Mouse (Mus musculus) stomach, embryonic 16.5 days (tissue): ENCODE measurements around the gene Ubxn10. TPM values are rescaled to one million over a fixed set of nuclear protein-coding genes. Genes with fewer than 3 reads are reported as not detected.

Source experiments
- ATAC-seq: fragments of 200-750 bp; cut with Nextera tagmentation; 2 replicates; pipeline ENCODE4 v1.8.0; 2017; ENCODE audit warnings: moderate number of reproducible peaks, moderate TSS enrichment; ENCODE audit not compliant: insufficient read depth, low FRiP score
- H3K27ac ChIP-seq: fragments of 300-500 bp; sonication (generic); 2 replicates; pipeline ENCODE4 v1.5.1; 2014; ENCODE audit warnings: low read length
- H3K27me3 ChIP-seq: fragments of 300-500 bp; sonication (generic); 2 replicates; pipeline ENCODE4 v1.6.1; 2014; ENCODE audit warnings: low read length, control low read depth, mixed read lengths; ENCODE audit not compliant: control insufficient read depth, insufficient read depth
- H3K36me3 ChIP-seq: fragments of 300-500 bp; sonication (generic); 2 replicates; pipeline ENCODE4 v1.6.1; 2014; ENCODE audit warnings: low read length; ENCODE audit not compliant: control insufficient read depth, insufficient read depth
- H3K4me1 ChIP-seq: fragments of 300-500 bp; sonication (generic); 2 replicates; pipeline ENCODE4 v1.6.1; 2014; ENCODE audit warnings: low read length, control low read depth, mixed read lengths; ENCODE audit not compliant: control insufficient read depth, insufficient read depth
- H3K4me2 ChIP-seq: fragments of 300-500 bp; sonication (generic); 2 replicates; pipeline ENCODE4 v1.6.1; 2014; ENCODE audit warnings: low read depth, low read length, mixed read lengths
- H3K4me3 ChIP-seq: fragments of 300-500 bp; sonication (generic); replicated peaks from 2 replicates; pipeline ENCODE4 v1.5.1; 2014; ENCODE audit warnings: mild to moderate bottlenecking, low read length
- H3K9ac ChIP-seq: fragments of 300-500 bp; sonication (generic); 2 replicates; pipeline ENCODE4 v1.6.1; 2014; ENCODE audit warnings: low read length
- H3K9me3 ChIP-seq: fragments of 300-500 bp; sonication (generic); replicated peaks from 2 replicates; pipeline ENCODE4 v1.6.1; 2016; ENCODE audit warnings: low read length, control low read depth; ENCODE audit not compliant: control insufficient read depth
- WGBS: fragments of 180-500 bp; shearing (Covaris S2); extraction: QIAGEN DNeasy Blood & Tissue Kit; methylation state at CpG from one replicate; pipeline ENCODE4 v1.1.7; 2014; 5-methylcytosine and 5-hydroxymethylcytosine counted together
- polyA plus RNA-seq: library from polyadenylated mRNA; unstranded; fragments of >200 nt; fragmentation: Nextera tagmentation; extraction: Ambion mirVana; gene quantifications from 2 replicates; pipeline ENCODE4 v1.2.1, GENCODE M21; 2015

The Ubxn10 gene
- polyA plus RNA-seq, 1 experiment from 2014 or later: 0.85 TPM

DNA sequence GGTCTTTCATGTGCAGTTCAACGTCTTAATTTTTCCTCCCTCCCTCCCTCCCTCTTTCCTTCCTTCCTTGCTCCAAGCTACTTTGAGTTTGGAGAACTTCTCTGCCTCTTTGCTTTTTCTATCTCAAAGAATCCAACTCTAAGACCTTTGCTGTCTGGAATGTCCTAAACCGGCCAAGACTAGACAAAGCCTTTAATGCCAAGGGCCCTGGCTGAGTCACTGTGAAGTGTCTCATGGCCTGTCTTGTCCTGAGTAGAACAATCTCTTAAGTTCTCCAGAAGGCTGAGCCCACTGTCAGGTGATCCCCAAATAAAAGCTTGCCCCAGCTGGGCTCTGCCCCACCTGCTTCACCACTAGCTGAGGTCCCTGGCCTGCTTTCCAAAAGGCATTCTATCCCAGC, 34.9 kb downstream of the Ubxn10 start:
- 64% methylated on average over 2 of the region's 2 CpGs for WGBS
- no peak overlapping the region for H3K27ac ChIP-seq
- no peaks in the 10 kb centered on the region for H3K9me3 ChIP-seq
- ATAC-seq: no peak
- no peak overlapping the region for H3K9ac ChIP-seq
- H3K4me3 ChIP-seq: no peak overlapping the region
- H3K27me3 ChIP-seq: no peaks in the 10 kb centered on the region
- no peaks in the 10 kb centered on the region for H3K4me1 ChIP-seq
- H3K4me2 ChIP-seq: no peak overlapping the region
- no peaks in the 10 kb centered on the region for H3K36me3 ChIP-seq

DNA sequence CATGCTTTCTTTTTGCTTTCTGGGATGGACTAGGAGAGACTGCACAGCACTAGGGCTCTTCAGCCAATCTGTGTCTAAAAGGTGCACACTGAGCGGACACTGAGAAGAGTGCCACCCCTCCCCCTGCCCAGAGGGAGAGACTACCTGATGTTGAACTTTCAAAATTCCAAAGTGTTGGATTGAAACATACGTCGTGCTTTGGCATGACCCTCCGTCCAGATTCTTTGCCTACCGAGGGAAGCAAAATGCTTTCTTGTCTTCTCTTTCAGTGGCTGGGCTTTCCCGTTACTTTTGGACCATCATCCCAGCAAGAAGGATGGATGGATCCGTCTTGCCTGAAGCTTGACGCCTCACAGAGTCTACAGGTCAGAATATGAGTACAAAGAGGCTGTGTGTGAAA, 35.9 kb downstream of the Ubxn10 start:
- H3K4me1 ChIP-seq: no peaks in the 10 kb centered on the region
- H3K4me3 ChIP-seq: no peak overlapping the region
- H3K4me2 ChIP-seq: no peak overlapping the region
- H3K36me3 ChIP-seq: no peaks in the 10 kb centered on the region
- no peak for ATAC-seq
- H3K9me3 ChIP-seq: no peaks in the 10 kb centered on the region
- 0 out of 2 replicates have a peak, but pooled peaks cover 3% of the 10 kb centered on the region for H3K27me3 ChIP-seq
- WGBS: 61% methylated on average over 8 of the region's 8 CpGs
- no peak overlapping the region for H3K9ac ChIP-seq
- no peak overlapping the region for H3K27ac ChIP-seq

DNA sequence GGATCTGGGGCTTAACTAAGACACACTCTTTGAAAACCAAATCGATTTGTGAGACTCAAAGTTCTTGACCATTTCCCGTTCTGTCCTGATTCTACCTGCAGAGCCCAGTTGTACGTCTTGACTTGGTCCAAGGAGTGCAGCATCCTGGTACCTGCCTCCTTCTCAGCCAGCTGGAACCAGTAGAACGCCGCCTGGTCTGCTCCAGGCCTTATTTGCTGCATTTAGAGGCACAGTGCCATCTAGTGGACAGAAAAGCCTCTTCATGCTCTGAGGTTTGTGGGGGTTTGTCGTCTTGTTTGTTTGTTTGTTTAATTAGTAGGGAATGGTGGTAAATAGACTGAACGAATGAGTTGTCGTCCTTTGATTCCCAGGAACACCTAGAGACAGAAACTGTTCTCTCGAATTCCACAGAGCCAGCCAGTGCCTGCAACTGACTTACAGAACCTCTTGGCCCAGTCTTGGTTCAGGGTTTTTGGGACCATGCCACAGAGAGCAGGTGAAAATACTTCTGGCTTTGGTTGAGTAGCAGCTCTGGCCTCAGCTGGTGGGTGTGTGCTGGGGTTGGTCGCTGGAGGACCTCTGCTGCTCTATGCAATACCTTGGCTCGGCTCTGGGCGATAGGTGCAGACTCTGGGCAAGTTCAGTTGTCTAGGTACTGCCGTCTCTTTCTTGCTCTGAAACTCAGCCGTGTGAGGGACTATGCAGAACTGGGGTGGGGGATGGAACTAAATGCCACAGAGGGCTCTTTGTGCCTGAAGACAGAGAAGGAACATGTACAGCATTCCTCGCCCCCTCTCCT, 36.6 kb downstream of the Ubxn10 start:
- H3K9ac ChIP-seq: no peak overlapping the region
- no peaks in the 10 kb centered on the region for H3K9me3 ChIP-seq
- H3K36me3 ChIP-seq: no peaks in the 10 kb centered on the region
- no peak overlapping the region for H3K4me2 ChIP-seq
- 0 out of 2 replicates have a peak, but pooled peaks cover 4% of the 10 kb centered on the region for H3K27me3 ChIP-seq
- no peak for ATAC-seq
- no peak overlapping the region for H3K27ac ChIP-seq
- 28% methylated on average over 15 of the region's 15 CpGs for WGBS
- H3K4me1 ChIP-seq: no peaks in the 10 kb centered on the region
- H3K4me3 ChIP-seq: no peak overlapping the region

DNA sequence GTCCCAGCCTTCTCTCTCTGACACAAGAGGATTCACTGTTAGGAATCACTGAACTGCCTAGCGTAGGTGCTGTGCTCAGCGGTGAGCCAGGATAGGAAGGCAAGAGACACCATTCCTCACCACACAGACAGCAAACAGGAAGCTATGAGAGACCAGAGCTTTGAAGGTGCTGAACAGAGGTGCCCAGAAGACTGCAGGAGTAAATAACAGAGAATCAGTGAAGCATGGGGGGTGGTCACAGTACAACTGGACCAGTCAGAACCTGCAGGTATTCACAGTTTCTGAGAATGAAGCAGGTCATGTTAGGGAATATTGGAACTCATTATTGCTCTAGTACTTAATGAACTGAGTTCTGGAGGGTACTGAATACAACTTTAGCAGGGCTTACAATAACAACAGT, 38.7 kb downstream of the Ubxn10 start:
- H3K27me3 ChIP-seq: 0 out of 2 replicates have a peak, but pooled peaks cover 4% of the 10 kb centered on the region
- H3K4me2 ChIP-seq: no peak overlapping the region
- no peak overlapping the region for H3K9ac ChIP-seq
- H3K4me1 ChIP-seq: no peaks in the 10 kb centered on the region
- H3K36me3 ChIP-seq: no peaks in the 10 kb centered on the region
- H3K9me3 ChIP-seq: no peaks in the 10 kb centered on the region
- H3K27ac ChIP-seq: no peak overlapping the region
- 54% methylated on average over 2 of the region's 2 CpGs for WGBS
- no peak overlapping the region for H3K4me3 ChIP-seq
- ATAC-seq: no peak

DNA sequence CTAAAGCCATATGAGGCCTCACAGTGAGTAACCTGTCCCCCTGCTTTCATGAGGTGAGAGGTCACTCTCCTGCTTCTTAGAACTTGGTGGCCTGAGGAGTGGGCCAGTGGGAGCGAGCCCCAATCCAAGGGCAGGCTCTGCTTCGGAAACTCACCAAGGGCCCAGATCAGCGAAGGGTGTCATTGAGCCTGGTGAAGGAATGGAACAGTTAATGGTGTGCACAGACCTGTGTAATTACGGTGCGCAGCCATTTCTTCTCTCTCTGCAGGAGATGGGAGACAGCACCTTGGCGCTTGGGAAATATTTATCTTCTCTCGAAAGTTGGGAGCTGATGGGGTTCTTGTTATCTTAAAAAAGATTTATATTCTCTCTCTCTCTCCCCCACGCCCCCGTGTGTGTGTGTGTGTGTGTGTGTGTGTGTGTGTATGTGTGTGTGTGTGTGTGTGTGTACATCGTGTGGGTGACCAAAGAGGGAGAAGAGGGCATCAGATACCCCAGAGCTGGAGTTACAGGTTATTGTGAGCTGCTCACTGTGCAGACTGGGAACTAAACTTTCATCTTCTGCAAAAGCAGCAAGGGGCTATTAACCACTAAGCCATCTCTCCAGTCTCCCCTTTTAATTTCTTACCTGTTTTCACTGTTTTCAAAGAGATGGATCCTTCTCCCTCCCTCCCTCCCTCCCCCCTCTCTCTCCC, 39.7 kb downstream of the Ubxn10 start:
- Histone ChIP-seq H3K4me1 (no peaks in the 10 kb centered on the region), H3K9me3 (no peaks in the 10 kb centered on the region), H3K9ac (no peak overlapping the region), H3K27me3 (peaks cover 8% of the 10 kb centered on the region; the same call in 1 of the 2 replicates), H3K36me3 (no peaks in the 10 kb centered on the region), H3K4me3 (no peak overlapping the region), H3K27ac (no peak overlapping the region), H3K4me2 (no peak overlapping the region)
- WGBS: 40% methylated on average over 10 of the region's 10 CpGs
- no peak for ATAC-seq

DNA sequence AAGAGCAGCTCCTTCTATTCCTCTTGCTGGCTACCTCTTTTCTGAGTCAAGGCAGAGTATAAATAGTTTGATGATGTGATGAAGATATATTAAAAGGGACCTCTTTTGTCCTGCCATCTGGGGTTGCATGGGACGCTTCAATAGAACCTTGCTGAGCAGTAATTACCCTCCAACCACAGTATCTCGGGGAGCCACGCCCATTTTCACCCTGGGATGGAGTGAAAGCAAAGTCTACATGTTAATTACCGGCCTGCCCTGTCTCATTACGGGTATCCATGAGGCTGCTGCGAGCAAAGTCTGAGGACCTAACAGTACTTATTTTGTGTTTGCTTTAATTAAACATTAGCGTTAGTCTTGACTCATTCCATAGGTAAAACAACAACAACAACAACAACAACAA, 40.2 kb downstream of the Ubxn10 start:
- no peak overlapping the region for H3K4me2 ChIP-seq
- no peak overlapping the region for H3K27ac ChIP-seq
- H3K27me3 ChIP-seq: peaks cover 11% of the 10 kb centered on the region; the same call in 1 of the 2 replicates
- H3K9ac ChIP-seq: no peak overlapping the region
- ATAC-seq: no peak
- H3K36me3 ChIP-seq: no peaks in the 10 kb centered on the region
- WGBS: 27% methylated on average over 7 of the region's 7 CpGs
- no peaks in the 10 kb centered on the region for H3K9me3 ChIP-seq
- H3K4me1 ChIP-seq: no peaks in the 10 kb centered on the region
- H3K4me3 ChIP-seq: no peak overlapping the region

DNA sequence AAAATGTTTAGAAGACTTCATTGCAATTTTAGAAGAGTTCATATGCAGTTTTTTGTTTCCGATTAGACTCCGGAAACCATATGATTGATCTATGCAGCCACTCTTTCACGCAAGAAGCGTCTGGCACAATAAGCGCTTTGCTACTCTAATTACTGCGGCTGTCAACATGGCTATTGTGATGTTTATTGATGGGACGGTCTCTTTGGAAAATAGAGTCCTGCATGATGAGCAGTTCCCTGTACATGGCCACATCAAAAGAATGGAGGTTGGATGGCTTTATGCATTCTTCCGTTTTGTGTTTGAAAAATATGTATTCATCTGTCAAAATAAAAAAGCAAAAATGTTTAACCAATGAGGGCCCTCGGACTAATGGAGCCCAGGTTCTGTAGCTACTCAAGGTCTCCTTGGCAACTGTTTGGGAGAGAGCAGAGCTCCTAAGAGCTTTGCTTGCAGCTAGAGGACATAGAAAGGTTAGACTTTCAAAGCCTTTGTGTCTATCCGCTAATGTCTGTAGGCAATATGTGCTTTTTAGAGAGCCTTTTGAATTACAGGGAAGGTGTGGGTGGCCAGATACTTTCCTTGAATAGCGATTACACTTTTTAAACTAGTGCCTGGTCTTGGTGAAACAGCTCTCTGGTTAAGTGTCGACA, 43.8 kb downstream of the Ubxn10 start:
- no peaks in the 10 kb centered on the region for H3K4me1 ChIP-seq

DNA sequence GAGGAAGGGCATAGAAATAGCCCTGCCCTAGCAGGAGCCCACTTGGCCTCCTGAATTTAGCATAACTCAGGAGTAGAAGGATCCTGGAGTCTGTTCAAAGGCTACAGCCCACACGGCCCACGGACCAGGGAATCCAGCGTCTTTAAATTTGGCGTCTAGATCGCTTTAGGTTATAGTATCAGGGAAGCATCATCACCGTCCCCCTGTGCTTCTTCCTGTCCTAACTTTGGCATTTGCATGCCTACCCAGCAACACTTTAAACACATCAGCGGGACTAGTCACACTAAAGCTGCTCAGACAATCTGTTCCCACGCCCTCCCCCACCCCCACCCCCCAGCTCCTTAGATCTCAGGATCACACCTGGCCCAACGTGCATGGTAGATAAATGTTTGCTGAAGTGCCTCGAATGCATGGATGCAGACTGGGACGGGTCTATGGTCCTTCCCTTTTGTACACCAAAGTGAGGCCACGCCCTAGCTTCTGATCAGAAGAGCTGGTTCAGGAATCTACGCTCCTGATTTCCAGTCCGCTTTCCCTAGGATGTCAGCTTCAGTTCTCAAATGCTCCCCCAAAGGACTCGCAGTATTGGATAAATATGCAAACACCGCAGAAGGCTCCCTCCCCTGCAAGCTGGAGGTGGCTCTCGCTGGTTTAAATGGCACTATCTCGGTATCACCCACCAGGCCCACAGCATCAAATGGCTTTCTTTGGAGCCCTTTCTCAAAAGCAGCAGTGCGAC, 45.4 kb downstream of the Ubxn10 start:
- H3K9ac ChIP-seq: no peak overlapping the region
- H3K4me1 ChIP-seq: no peaks in the 10 kb centered on the region
- H3K4me2 ChIP-seq: no peak overlapping the region
- H3K36me3 ChIP-seq: no peaks in the 10 kb centered on the region
- no peaks in the 10 kb centered on the region for H3K9me3 ChIP-seq
- ATAC-seq: no peak
- 7% methylated on average over 19 of the region's 19 CpGs for WGBS
- H3K4me3 ChIP-seq: no peak overlapping the region
- H3K27me3 ChIP-seq: peaks cover 15% of the 10 kb centered on the region
- no peak overlapping the region for H3K27ac ChIP-seq

More for the DNA sequence above, 43.8 kb downstream of the Ubxn10 start:
- no peak overlapping the region for H3K4me3 ChIP-seq
- no peaks in the 10 kb centered on the region for H3K9me3 ChIP-seq
- H3K36me3 ChIP-seq: no peaks in the 10 kb centered on the region
- H3K27me3 ChIP-seq: peaks cover 15% of the 10 kb centered on the region
- 61% methylated on average over 12 of the region's 12 CpGs for WGBS
- no peak for ATAC-seq
- H3K4me2 ChIP-seq: no peak overlapping the region
- H3K27ac ChIP-seq: no peak overlapping the region
- H3K9ac ChIP-seq: no peak overlapping the region
